Mouse (Mus musculus): ENCODE data around the gene Sort1. TPM values are rescaled to one million over a fixed set of nuclear protein-coding genes. Genes with fewer than 3 reads are reported as not detected.
A peak's percentile ranks its signal among the peaks of the same experiment; 100 is the strongest.

The Sort1 gene
- polyA plus RNA-seq, 1 experiment from 2014 or later: 14.7 TPM

DNA sequence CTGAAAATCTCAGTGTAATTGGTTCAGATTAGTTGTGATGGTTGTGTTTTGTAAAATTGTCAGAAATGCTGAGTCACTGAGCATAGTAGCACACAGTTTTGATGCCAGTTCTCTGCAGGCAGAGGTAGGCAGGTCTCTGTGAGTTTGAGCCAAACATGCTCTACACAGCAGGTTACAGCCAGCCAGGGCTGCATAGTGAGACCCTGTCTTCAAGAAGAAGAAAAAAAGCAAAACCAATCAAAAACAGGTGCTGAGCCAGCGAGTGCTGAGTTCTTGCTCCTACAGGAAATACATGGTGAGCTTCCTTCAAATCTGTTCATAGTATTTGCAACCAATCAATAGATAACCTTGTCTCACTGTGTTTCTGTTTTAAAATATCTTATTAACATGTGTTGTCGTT is 34.6 kb downstream of the Sort1 start:
- no peaks in the 10 kb centered on the region; the same call in 1 of the 2 replicates for H3K36me3 ChIP-seq
- no peaks in the 10 kb centered on the region for H3K27me3 ChIP-seq
- no peak overlapping the region for H3K4me3 ChIP-seq (replicated peaks)
- H3K4me1 ChIP-seq (replicated peaks): peaks cover 24% of the 10 kb centered on the region
- no peak overlapping the region for H3K4me2 ChIP-seq
- 0 out of 2 replicates have a peak overlapping the region, but pooled peaks have one; percentile 50 for H3K27ac ChIP-seq
- WGBS: 28% methylated on average over 2 of the region's 2 CpGs
- no peak overlapping the region for H3K9ac ChIP-seq (replicated peaks)
- no peak for ATAC-seq (ENCODE audit: insufficient number of reproducible peaks, insufficient read depth, low FRiP score, low TSS enrichment, low read depth)
- H3K9me3 ChIP-seq: no peaks in the 10 kb centered on the region

GRCm38 (mm10) chr3:108321671-108322070 is 37.8 kb downstream of the Sort1 start:
- Histone ChIP-seq H3K27ac (no peak overlapping the region), H3K9ac (replicated peaks) (no peak overlapping the region), H3K4me1 (replicated peaks) (peaks cover 24% of the 10 kb centered on the region), H3K27me3 (no peaks in the 10 kb centered on the region), H3K36me3 (peaks cover 14% of the 10 kb centered on the region; the same call in 1 of the 2 replicates), H3K9me3 (no peaks in the 10 kb centered on the region), H3K4me3 (replicated peaks) (no peak overlapping the region), H3K4me2 (no peak overlapping the region)
- 86% methylated on average over 4 of the region's 4 CpGs for WGBS
- ATAC-seq (ENCODE audit: insufficient number of reproducible peaks, insufficient read depth, low FRiP score, low TSS enrichment, low read depth): no peak

- ATAC-seq (ENCODE audit: insufficient number of reproducible peaks, insufficient read depth, low FRiP score, low TSS enrichment, low read depth): no peak
- H3K36me3 ChIP-seq: peaks cover 18% of the 10 kb centered on the region; the same call in 1 of the 2 replicates
- H3K27ac ChIP-seq: no peak overlapping the region
- H3K27me3 ChIP-seq: no peaks in the 10 kb centered on the region
- no peak overlapping the region for H3K4me3 ChIP-seq (replicated peaks)
- H3K4me1 ChIP-seq (replicated peaks): peaks cover 24% of the 10 kb centered on the region
- 90% methylated on average over 4 of the region's 4 CpGs for WGBS
- no peak overlapping the region for H3K4me2 ChIP-seq
- no peaks in the 10 kb centered on the region for H3K9me3 ChIP-seq
- H3K9ac ChIP-seq (replicated peaks): no peak overlapping the region
Observed at GRCm38 (mm10) chr3:108322136-108322535, 38.3 kb downstream of the Sort1 start.

DNA sequence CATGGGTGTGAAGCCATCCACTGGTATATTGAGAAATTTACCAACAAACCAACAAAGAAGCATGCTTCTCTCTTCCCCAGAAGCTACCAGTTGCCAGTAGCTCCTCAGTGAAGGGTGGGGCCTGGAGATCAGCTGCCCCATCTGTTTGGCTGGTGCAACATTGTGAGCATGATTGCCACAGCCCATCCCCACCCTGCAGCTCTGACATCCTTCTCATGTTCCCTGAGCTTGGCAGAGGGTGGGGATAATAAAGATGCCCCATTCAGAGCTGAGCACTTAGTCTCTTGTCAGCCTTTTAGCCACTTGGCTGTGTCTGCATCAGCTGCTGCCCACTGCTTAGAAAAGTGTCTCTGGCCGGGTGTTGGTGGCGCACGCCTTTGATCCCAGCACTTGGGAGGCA is 39.1 kb downstream of the Sort1 start:
- Histone ChIP-seq H3K27ac (no peak overlapping the region), H3K4me2 (no peak overlapping the region), H3K27me3 (no peaks in the 10 kb centered on the region), H3K9ac (replicated peaks) (no peak overlapping the region), H3K36me3 (peaks cover 26% of the 10 kb centered on the region; the same call in 1 of the 2 replicates), H3K9me3 (no peaks in the 10 kb centered on the region), H3K4me3 (replicated peaks) (no peak overlapping the region), H3K4me1 (replicated peaks) (peaks cover 22% of the 10 kb centered on the region)
- 82% methylated on average over 3 of the region's 3 CpGs for WGBS
- ATAC-seq (ENCODE audit: insufficient number of reproducible peaks, insufficient read depth, low FRiP score, low TSS enrichment, low read depth): no peak

DNA sequence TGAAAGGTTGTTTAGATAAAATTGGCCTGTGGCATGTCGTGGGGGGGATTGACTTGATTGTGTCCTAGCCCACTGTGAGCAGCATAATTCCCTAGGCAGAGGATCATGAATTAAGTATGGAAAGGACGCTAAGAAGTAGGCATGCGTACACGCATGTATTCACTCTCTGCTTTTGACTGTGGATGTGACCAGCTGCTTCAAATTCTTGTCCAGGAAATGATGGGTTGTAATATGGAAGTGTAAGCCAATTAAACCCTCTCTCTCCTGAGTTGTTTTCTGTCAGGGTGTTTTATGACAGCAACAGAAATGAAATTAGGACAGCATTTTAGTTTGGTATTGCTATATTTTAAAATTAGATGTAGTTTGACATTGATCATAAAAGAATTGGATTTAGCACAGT is 41.0 kb downstream of the Sort1 start:
- ATAC-seq (ENCODE audit: insufficient number of reproducible peaks, insufficient read depth, low FRiP score, low TSS enrichment, low read depth): no peak

DNA sequence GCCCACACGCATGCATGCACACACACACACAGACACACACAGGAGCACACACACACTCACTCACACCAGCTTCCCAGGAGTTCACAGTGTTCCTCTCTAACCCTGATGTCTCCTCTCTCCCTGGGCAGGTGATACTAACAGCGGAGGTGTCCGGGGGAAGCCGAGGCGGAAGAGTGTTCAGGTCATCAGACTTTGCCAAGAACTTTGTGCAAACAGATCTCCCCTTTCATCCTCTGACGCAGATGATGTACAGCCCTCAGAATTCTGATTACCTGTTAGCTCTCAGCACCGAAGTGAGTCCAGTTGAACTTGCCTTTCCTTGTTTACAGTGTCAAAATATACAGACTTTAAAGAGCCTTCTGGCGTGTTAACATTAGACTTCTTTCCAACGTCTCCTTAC is 41.6 kb downstream of the Sort1 start:
- Histone ChIP-seq H3K27me3 (no peaks in the 10 kb centered on the region), H3K4me2 (no peak overlapping the region), H3K36me3 (peaks cover 46% of the 10 kb centered on the region; the same call in 1 of the 2 replicates), H3K4me3 (replicated peaks) (no peak overlapping the region), H3K9me3 (no peaks in the 10 kb centered on the region), H3K9ac (replicated peaks) (no peak overlapping the region), H3K4me1 (replicated peaks) (no peaks in the 10 kb centered on the region; the same call in 1 of the 2 replicates), H3K27ac (no peak overlapping the region)
- WGBS: 94% methylated on average over 9 of the region's 9 CpGs
- ATAC-seq (ENCODE audit: insufficient number of reproducible peaks, insufficient read depth, low FRiP score, low TSS enrichment, low read depth): no peak

More for the DNA sequence above, 41.0 kb downstream of the Sort1 start:
- H3K27ac ChIP-seq: no peak overlapping the region
- H3K4me3 ChIP-seq (replicated peaks): no peak overlapping the region
- H3K36me3 ChIP-seq: peaks cover 39% of the 10 kb centered on the region; the same call in 1 of the 2 replicates
- WGBS: 85% methylated on average over 4 of the region's 4 CpGs
- no peaks in the 10 kb centered on the region for H3K27me3 ChIP-seq
- peaks cover 5% of the 10 kb centered on the region; the same call in 1 of the 2 replicates for H3K4me1 ChIP-seq (replicated peaks)
- H3K4me2 ChIP-seq: no peak overlapping the region
- H3K9me3 ChIP-seq: no peaks in the 10 kb centered on the region
- no peak overlapping the region for H3K9ac ChIP-seq (replicated peaks)

- H3K9ac ChIP-seq (replicated peaks): no peak overlapping the region
- no peaks in the 10 kb centered on the region for H3K9me3 ChIP-seq
- no peak overlapping the region for H3K4me3 ChIP-seq (replicated peaks)
- H3K4me1 ChIP-seq (replicated peaks): no peaks in the 10 kb centered on the region
- H3K27me3 ChIP-seq: no peaks in the 10 kb centered on the region
- no peak for ATAC-seq (ENCODE audit: insufficient number of reproducible peaks, insufficient read depth, low FRiP score, low TSS enrichment, low read depth)
- H3K36me3 ChIP-seq: peaks cover 61% of the 10 kb centered on the region
- no peak overlapping the region for H3K4me2 ChIP-seq
- H3K27ac ChIP-seq: no peak overlapping the region
- WGBS: 89% methylated on average over 8 of the region's 8 CpGs
Observed at GRCm38 (mm10) chr3:108327275-108327674, 43.4 kb downstream of the Sort1 start.

GRCm38 (mm10) chr3:108327916-108328315 is 44.0 kb downstream of the Sort1 start:
- H3K4me2 ChIP-seq: no peak overlapping the region
- H3K27me3 ChIP-seq: no peaks in the 10 kb centered on the region
- no peaks in the 10 kb centered on the region for H3K9me3 ChIP-seq
- H3K27ac ChIP-seq: no peak overlapping the region
- H3K36me3 ChIP-seq: peaks cover 68% of the 10 kb centered on the region
- no peak for ATAC-seq (ENCODE audit: insufficient number of reproducible peaks, insufficient read depth, low FRiP score, low TSS enrichment, low read depth)
- H3K4me1 ChIP-seq (replicated peaks): no peaks in the 10 kb centered on the region
- no peak overlapping the region for H3K9ac ChIP-seq (replicated peaks)
- WGBS: 85% methylated on average over 3 of the region's 3 CpGs
- no peak overlapping the region for H3K4me3 ChIP-seq (replicated peaks)

DNA sequence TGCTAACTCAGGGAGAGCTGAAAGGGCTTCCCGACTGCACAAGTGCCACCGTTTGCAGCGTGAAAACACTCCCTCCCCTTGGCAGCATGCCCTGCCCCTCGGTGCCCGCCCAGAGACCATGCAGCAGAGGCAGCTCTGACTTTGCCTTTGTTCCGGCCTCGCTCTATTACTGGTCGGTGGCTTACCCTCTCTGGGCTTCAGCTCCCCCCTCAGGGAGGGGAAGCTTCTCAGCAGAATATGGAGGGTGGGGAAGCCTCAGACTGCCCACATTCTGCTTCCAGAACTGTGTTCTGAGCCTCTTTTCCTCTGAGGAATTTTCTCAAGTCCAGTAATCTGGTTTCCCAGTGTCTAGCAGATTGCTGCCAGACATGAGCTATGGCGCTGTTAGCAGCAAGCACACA is 44.6 kb downstream of the Sort1 start:
- Histone ChIP-seq H3K27ac (no peak overlapping the region), H3K9me3 (no peaks in the 10 kb centered on the region), H3K9ac (replicated peaks) (no peak overlapping the region), H3K36me3 (peaks cover 72% of the 10 kb centered on the region), H3K4me1 (replicated peaks) (no peaks in the 10 kb centered on the region), H3K4me2 (no peak overlapping the region), H3K27me3 (no peaks in the 10 kb centered on the region), H3K4me3 (replicated peaks) (no peak overlapping the region)
- 68% methylated on average over 9 of the region's 9 CpGs for WGBS
- no peak for ATAC-seq (ENCODE audit: insufficient number of reproducible peaks, insufficient read depth, low FRiP score, low TSS enrichment, low read depth)

DNA sequence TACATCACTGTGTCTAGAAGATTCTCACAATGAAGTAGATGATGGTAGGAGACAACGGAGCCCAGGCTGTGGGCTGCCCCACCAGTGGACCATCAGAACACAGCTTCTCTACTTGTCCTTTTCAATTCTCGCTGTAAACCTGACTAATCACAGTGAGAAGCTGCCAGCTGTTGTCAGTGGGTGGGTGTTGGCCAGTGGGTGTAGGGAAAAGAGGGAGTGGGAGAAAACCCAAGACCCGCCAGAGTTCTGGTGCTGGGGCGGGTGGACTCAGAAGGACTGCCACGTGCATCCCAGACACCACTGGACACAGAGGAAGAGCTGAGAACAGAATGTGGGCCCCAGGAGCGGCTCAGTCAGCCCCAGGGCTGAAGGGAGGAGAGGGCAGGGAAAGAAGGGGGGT is 46.9 kb downstream of the Sort1 start:
- 92% methylated on average over 6 of the region's 6 CpGs for WGBS
- ATAC-seq (ENCODE audit: insufficient number of reproducible peaks, insufficient read depth, low FRiP score, low TSS enrichment, low read depth): no peak
- H3K4me1 ChIP-seq (replicated peaks): no peaks in the 10 kb centered on the region

GRCm38 (mm10) chr3:108336878-108337277 is 53.0 kb downstream of the Sort1 start:
- Histone ChIP-seq H3K27ac (no peak overlapping the region), H3K4me1 (replicated peaks) (no peaks in the 10 kb centered on the region), H3K9ac (replicated peaks) (no peak overlapping the region), H3K27me3 (no peaks in the 10 kb centered on the region), H3K4me3 (replicated peaks) (no peak overlapping the region), H3K9me3 (no peaks in the 10 kb centered on the region), H3K4me2 (no peak overlapping the region), H3K36me3 (peaks cover 85% of the 10 kb centered on the region)
- no peak for ATAC-seq (ENCODE audit: insufficient number of reproducible peaks, insufficient read depth, low FRiP score, low TSS enrichment, low read depth)
- WGBS: 87% methylated on average over 5 of the region's 5 CpGs

More for the DNA sequence above, 46.9 kb downstream of the Sort1 start:
- Histone ChIP-seq H3K4me3 (replicated peaks) (no peak overlapping the region), H3K27me3 (no peaks in the 10 kb centered on the region), H3K36me3 (peaks cover 83% of the 10 kb centered on the region), H3K27ac (no peak overlapping the region), H3K9me3 (no peaks in the 10 kb centered on the region), H3K9ac (replicated peaks) (no peak overlapping the region), H3K4me2 (no peak overlapping the region)

DNA sequence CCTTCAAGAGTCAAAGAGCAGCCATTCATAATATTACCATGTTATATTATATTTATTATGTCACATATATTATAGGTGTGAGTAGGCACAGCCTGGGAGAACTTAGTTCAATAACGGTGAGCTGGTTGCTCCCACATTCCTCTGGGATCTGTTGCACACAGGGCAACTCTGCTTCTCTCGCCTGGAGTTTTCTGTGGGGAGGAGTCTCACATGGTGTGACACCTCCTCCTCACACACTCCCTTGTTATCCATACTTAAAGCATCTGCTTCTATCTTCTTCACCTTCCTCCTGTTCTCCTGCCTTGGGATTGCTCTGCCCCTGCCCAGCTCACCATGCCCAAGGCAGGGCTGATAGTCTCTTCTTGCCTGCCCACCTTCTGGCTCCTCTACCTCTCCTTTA is 57.2 kb downstream of the Sort1 start:
- 76% methylated on average over 2 of the region's 2 CpGs for whole genome bisulfite sequencing
- ATAC-seq (ENCODE audit: insufficient number of reproducible peaks, insufficient read depth, low FRiP score, low TSS enrichment, low read depth): no peak
- H3K4me3 ChIP-seq (replicated peaks): no peak overlapping the region
- H3K36me3 ChIP-seq: peaks cover 84% of the 10 kb centered on the region
- no peaks in the 10 kb centered on the region for H3K9me3 ChIP-seq
- H3K9ac ChIP-seq (replicated peaks): no peak overlapping the region
- H3K4me2 ChIP-seq: no peak overlapping the region
- H3K27me3 ChIP-seq: no peaks in the 10 kb centered on the region
- H3K4me1 ChIP-seq (replicated peaks): no peaks in the 10 kb centered on the region
- H3K27ac ChIP-seq: no peak overlapping the region

Data from limb, embryonic 12.5 days (tissue).